22 mouse cellular contexts compared by ENCODE assay signal in the genomic region with DNA sequence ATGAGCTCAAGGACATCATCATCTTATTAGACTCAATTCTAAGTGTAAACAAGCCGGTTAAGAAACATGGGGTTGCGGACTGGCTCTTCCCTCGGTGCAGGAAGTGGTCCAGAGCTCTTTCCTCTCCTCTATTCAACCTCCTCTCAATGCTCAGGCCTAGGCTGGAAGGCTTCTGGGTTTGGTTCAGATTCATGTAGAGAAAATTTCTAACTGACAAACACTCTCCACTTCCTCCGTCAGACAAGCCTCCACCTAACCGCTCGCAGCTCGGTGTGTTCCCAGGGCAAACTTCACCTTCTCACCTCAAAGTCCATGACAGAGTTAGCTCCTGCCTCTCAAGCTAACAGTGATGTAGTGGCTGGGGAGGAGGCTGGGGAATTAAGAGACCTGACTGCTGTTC. TPM values are rescaled to one million over a fixed set of nuclear protein-coding genes. Genes with fewer than 3 reads are reported as not detected.
DNase-seq lines count a peak whose midpoint lies in the region; ATAC-seq lines count a peak whose summit lies in the region.
"Had no signal": no experiment of that assay in that cellular context is flagged by ENCODE, and none has a peak within 500 bp of the region (broad histone marks: within the 10 kb centered on the region; RNA-seq: fewer than 3 reads in every experiment).

No protein-coding gene starts in this region.

- WGBS in kidney, embryonic 14.5 days = 92% methylated on average over 7 of the region's 7 CpGs

- H3K9me3 ChIP-seq in kidney, embryonic 14.5 days (ENCODE audit: control insufficient read depth, low read length) = no peaks in the 10 kb centered on the region
- H3K9me3 ChIP-seq: embryonic facial prominence, embryonic 10.5 days; forebrain, embryonic 13.5 days; heart, embryonic 15.5 days; hindbrain, embryonic 13.5 days had no signal

- H3K36me3 ChIP-seq in kidney, embryonic 14.5 days (ENCODE audit: control insufficient read depth, insufficient read depth, low read length) = no peaks in the 10 kb centered on the region
- H3K36me3 ChIP-seq: embryonic facial prominence, embryonic 10.5 days; heart, embryonic 15.5 days; hindbrain, embryonic 13.5 days had no signal

- H3K9ac ChIP-seq in kidney, embryonic 14.5 days (ENCODE audit: low read depth, low read length) = no peak overlapping the region
- H3K9ac ChIP-seq: forebrain, embryonic 13.5 days; forebrain, postnatal 0 days; heart, embryonic 15.5 days; hindbrain, embryonic 13.5 days had no signal

- peak; percentile 35 for DNase-seq in kidney, adult 9 months
- DNase-seq in thymus, postnatal 0 days (ENCODE audit: low spot score) = peak; percentile 18
- DNase-seq in thymus, postnatal 14 days = no peak
- peak; percentile 51 for DNase-seq in T-cell, adult 2 months (ENCODE audit: low spot score)
- no peak for DNase-seq in lung, postnatal 10 days
- DNase-seq: adrenal gland, adult 2 months; adrenal gland, postnatal 25 days; cerebellum, adult 18-20 months; cerebellum, adult 9-11 months; cerebellum, postnatal 36 days; forebrain, postnatal 0 days; gastrocnemius, postnatal 14 days; heart, adult 2 months; heart, postnatal 14 days had no signal

- H3K4me3 ChIP-seq in kidney, embryonic 14.5 days (ENCODE audit: low read length) = no peak overlapping the region
- H3K4me3 ChIP-seq: embryonic facial prominence, embryonic 10.5 days; forebrain, embryonic 13.5 days; heart, adult 2 months; heart, embryonic 15.5 days; hindbrain, embryonic 13.5 days had no signal

- no peak overlapping the region for H3K4me2 ChIP-seq in kidney, embryonic 14.5 days (replicated peaks; ENCODE audit: low read depth, low read length)
- H3K4me2 ChIP-seq: forebrain, embryonic 13.5 days; heart, embryonic 11.5 days; heart, embryonic 15.5 days; hindbrain, embryonic 13.5 days had no signal

- ATAC-seq in kidney, embryonic 14.5 days (ENCODE audit: low FRiP score, low TSS enrichment) = no peak
- ATAC-seq: forebrain, embryonic 13.5 days; forebrain, postnatal 0 days; Patski had no signal

- peaks cover 8% of the 10 kb centered on the region for H3K4me1 ChIP-seq in kidney, embryonic 14.5 days (ENCODE audit: control insufficient read depth, insufficient read depth, low read length)
- H3K4me1 ChIP-seq: embryonic facial prominence, embryonic 10.5 days; forebrain, embryonic 13.5 days; heart, embryonic 15.5 days; hindbrain, embryonic 13.5 days had no signal

- H3K27ac ChIP-seq in kidney, embryonic 14.5 days (ENCODE audit: low read depth, low read length) = no peak overlapping the region
- H3K27ac ChIP-seq: embryonic facial prominence, embryonic 10.5 days; forebrain, embryonic 13.5 days; heart, adult 2 months; heart, embryonic 15.5 days; hindbrain, embryonic 13.5 days had no signal

- no peaks in the 10 kb centered on the region for H3K27me3 ChIP-seq in kidney, embryonic 14.5 days (ENCODE audit: control insufficient read depth, insufficient read depth, low read length)
- H3K27me3 ChIP-seq: CH12.LX; forebrain, embryonic 13.5 days; heart, embryonic 15.5 days; hindbrain, embryonic 13.5 days; Patski had no signal

RNA-seq across cellular contexts. Expression of gene Slc25a17, which starts 56.6 kb away (rescaled TPM):
- 117 and 127 TPM in 2 replicates for polyA plus RNA-seq in kidney, embryonic 14.5 days (2014; fragmentation: Nextera tagmentation; extraction: Ambion mirVana)
- polyA plus RNA-seq in thymus, postnatal 0 days (2015; fragmentation: Nextera tagmentation; extraction: Ambion mirVana) = 105 and 106 TPM in 2 replicates

Comparison
In these comparisons a context has a peak if more than half of its experiments do, and no peak if none do; other contexts are left out.
1. DNase-seq: peak in kidney, adult 9 months (single experiment), thymus, postnatal 0 days (single experiment) and T-cell, adult 2 months (single experiment); none in thymus, postnatal 14 days (single experiment) and lung, postnatal 10 days (single experiment).